Mouse (Mus musculus): ENCODE results near the gene Bola1. TPM values are rescaled to one million over a fixed set of nuclear protein-coding genes. Genes with fewer than 3 reads are reported as not detected.

Gene Bola1
- polyA plus RNA-seq, 1 experiment = 55.4 TPM

DNA sequence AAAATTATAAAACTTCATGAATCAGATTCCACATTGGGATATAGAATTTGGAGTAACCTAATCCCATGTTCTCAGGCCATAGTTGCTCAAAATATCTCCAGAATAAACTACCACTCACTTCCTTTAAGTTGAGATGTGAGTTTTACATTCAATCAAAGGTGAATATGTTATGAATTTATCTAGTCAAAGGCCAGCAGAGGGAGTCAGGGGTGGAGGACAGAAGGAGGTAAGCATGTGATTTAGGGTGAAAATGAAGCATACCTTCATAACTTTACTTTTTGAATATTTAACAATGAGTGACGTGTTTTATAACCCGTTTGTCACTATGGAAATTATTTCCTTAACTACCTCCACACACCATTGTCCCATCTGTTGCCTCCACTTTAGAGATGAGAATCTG lies 15.4 kb upstream of the Bola1 start:
- 89% methylated on average over 2 of the region's 2 CpGs for WGBS
- no peak for DNase-seq
- Histone ChIP-seq H3K27me3 (ENCODE audit: control insufficient read depth, insufficient read depth, low read length) (no peaks in the 10 kb centered on the region), H3K27ac (ENCODE audit: control insufficient read depth, insufficient read depth, low read length) (no peak overlapping the region), H3K4me1 (replicated peaks; ENCODE audit: control insufficient read depth, insufficient read depth, low read length) (peaks cover 3% of the 10 kb centered on the region; the same call in 1 of the 2 replicates), H3K36me3 (ENCODE audit: control insufficient read depth, insufficient read depth, low read length) (no peaks in the 10 kb centered on the region), H3K4me3 (ENCODE audit: control insufficient read depth, insufficient read depth, low read length) (no peak overlapping the region)
- TF ChIP-seq POLR2A (IDR thresholded peaks at IDR 0.05; ENCODE audit: control insufficient read depth, extremely low read depth, insufficient read depth, low read length, poor library complexity) = no peak
- TF ChIP-seq CTCF (IDR thresholded peaks at IDR 0.05; ENCODE audit: borderline replicate concordance, control insufficient read depth, extremely low read depth, insufficient read depth, low read length, poor library complexity) = no peak

DNA sequence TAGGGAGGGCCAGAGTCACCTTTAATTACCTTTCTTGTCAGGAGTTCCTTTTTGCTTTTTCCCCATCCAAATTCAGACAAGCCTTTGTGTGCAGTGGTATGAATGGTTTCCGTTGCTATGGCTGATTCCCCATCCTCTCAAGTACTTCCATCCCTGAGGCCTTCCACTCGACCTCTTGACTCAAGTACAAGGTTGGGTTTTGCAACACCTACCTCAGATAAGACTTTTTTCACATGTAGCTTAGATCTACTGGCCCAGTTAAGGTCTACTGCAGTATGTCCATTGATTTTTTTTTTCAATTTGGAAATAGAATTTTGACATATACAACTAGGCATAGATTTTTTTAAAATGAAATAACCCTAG lies 12.2 kb upstream of the Bola1 start:
- H3K27ac ChIP-seq (ENCODE audit: control insufficient read depth, insufficient read depth, low read length) = no peak overlapping the region
- no peak overlapping the region for H3K4me3 ChIP-seq (ENCODE audit: control insufficient read depth, insufficient read depth, low read length)
- H3K27me3 ChIP-seq (ENCODE audit: control insufficient read depth, insufficient read depth, low read length) = no peaks in the 10 kb centered on the region
- no peak for TF ChIP-seq CTCF (IDR thresholded peaks at IDR 0.05; ENCODE audit: borderline replicate concordance, control insufficient read depth, extremely low read depth, insufficient read depth, low read length, poor library complexity)
- TF ChIP-seq POLR2A (IDR thresholded peaks at IDR 0.05; ENCODE audit: control insufficient read depth, extremely low read depth, insufficient read depth, low read length, poor library complexity) = no peak
- H3K4me1 ChIP-seq (replicated peaks; ENCODE audit: control insufficient read depth, insufficient read depth, low read length) = no peaks in the 10 kb centered on the region
- WGBS = 82% methylated on average over 2 of the region's 2 CpGs
- no peak for DNase-seq
- H3K36me3 ChIP-seq (ENCODE audit: control insufficient read depth, insufficient read depth, low read length) = no peaks in the 10 kb centered on the region

DNA sequence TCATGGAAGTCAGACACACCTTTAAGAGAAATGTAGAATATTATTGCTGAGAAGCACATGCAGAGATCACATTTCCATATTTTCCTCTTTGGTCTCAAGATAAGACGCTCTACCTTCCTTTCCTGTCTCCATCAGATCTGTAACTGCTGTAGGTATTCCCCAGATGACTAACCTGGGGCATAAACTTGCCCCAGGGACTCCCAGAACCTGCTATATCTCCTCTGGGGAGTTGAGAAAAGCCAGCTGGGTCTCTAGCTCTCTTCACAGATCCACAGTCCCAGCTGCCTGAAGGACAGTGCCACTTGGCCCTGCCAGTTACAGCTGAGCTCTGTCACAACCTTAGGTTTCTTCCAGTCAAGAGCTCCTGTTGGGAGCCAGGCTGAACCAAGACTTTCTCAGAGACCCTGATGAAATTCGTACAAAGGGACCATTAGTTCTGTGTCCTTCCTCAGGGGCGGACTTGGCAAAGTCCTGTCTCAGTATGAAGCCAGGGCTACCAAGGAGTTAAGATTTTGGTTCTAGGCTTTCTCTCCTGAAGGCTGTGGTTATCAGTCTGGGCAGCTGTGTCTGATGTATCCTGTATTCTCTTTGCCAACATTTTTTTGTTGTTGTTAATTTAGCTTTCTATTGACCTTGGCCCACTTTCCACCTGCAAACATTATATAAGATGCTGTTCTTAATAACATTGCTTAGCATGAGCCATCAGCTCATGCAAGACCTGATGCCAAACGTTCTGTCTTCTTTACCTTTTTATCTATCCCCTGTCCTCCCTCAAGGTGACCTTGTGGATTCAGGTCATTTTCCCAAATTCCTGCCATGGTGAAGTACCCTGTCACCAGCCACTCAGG lies 11.6 kb upstream of the Bola1 start:
- no peaks in the 10 kb centered on the region for H3K4me1 ChIP-seq (replicated peaks; ENCODE audit: control insufficient read depth, insufficient read depth, low read length)
- WGBS = 93% methylated on average over 4 of the region's 4 CpGs

GRCm38 (mm10) chr3:96230404-96230803 lies 10.9 kb upstream of the Bola1 start:
- DNase-seq = no peak
- 0 out of 2 replicates have a peak, but pooled peaks cover under 1% of the 10 kb centered on the region for H3K4me1 ChIP-seq (replicated peaks; ENCODE audit: control insufficient read depth, insufficient read depth, low read length)
- H3K36me3 ChIP-seq (ENCODE audit: control insufficient read depth, insufficient read depth, low read length) = no peaks in the 10 kb centered on the region
- WGBS = 56% methylated on average over 2 of the region's 2 CpGs
- H3K27me3 ChIP-seq (ENCODE audit: control insufficient read depth, insufficient read depth, low read length) = no peaks in the 10 kb centered on the region
- no peak overlapping the region for H3K27ac ChIP-seq (ENCODE audit: control insufficient read depth, insufficient read depth, low read length)
- H3K4me3 ChIP-seq (ENCODE audit: control insufficient read depth, insufficient read depth, low read length) = no peak overlapping the region
- TF ChIP-seq CTCF (IDR thresholded peaks at IDR 0.05; ENCODE audit: borderline replicate concordance, control insufficient read depth, extremely low read depth, insufficient read depth, low read length, poor library complexity) (no peak), POLR2A (IDR thresholded peaks at IDR 0.05; ENCODE audit: control insufficient read depth, extremely low read depth, insufficient read depth, low read length, poor library complexity) (no peak)

More for the DNA sequence above, 11.6 kb upstream of the Bola1 start:
- no peak for DNase-seq
- TF ChIP-seq CTCF (IDR thresholded peaks at IDR 0.05; ENCODE audit: borderline replicate concordance, control insufficient read depth, extremely low read depth, insufficient read depth, low read length, poor library complexity) = no peak
- TF ChIP-seq POLR2A (IDR thresholded peaks at IDR 0.05; ENCODE audit: control insufficient read depth, extremely low read depth, insufficient read depth, low read length, poor library complexity) = no peak
- no peak overlapping the region for H3K4me3 ChIP-seq (ENCODE audit: control insufficient read depth, insufficient read depth, low read length)
- H3K27ac ChIP-seq (ENCODE audit: control insufficient read depth, insufficient read depth, low read length) = no peak overlapping the region
- H3K36me3 ChIP-seq (ENCODE audit: control insufficient read depth, insufficient read depth, low read length) = no peaks in the 10 kb centered on the region
- no peaks in the 10 kb centered on the region for H3K27me3 ChIP-seq (ENCODE audit: control insufficient read depth, insufficient read depth, low read length)

- peaks cover 8% of the 10 kb centered on the region for H3K4me1 ChIP-seq (replicated peaks; ENCODE audit: control insufficient read depth, insufficient read depth, low read length)
- no peak for DNase-seq
- 66% methylated on average over 2 of the region's 2 CpGs for WGBS
Observed at GRCm38 (mm10) chr3:96228828-96229227, 9.3 kb upstream of the Bola1 start.

DNA sequence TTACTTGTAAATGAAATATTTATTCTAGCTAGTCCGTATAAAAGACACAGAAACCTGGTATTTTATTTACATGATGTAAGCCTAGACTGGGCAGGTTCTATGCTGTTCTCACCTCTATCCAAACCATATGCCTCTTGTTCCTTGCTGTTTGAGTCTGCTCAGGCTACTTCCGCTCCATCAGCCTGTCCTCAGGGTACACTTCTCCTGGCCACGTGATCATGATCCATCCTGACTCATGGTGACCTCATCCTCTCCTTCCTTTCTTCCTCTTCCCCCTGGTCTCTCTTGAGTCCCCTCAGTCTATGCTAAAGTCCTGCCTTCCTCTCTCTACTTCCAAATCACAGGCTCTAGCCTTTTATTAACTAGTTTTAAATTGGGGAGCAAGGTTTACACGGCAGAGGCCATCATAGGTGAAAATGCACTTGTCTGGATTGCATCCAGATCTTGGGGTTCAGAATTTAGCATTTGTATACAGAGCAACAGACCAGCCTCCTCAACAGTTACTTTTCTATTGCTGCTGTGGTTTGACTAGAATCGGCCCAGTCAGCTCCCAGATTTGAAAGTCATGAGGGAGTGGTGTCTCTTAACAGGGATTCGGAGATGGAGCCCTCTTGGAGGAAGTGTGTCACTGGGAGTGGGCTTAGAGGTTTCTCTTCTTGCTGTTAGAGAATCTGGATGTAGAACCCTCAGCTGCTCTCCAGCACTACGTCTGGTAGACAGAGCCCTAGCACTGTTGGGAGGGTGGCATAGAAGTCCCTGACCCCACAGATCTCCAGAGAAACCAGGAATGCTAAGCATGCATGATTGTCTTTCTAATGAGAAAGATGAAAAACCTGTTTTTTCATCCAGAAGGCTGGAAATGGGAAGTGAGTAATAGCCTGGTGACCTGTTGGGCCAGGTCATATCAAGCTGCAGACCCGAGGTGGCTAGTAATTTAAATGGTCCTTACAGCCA lies 7.5 kb upstream of the Bola1 start:
- TF ChIP-seq CTCF (IDR thresholded peaks at IDR 0.05; ENCODE audit: borderline replicate concordance, control insufficient read depth, extremely low read depth, insufficient read depth, low read length, poor library complexity) (no peak), POLR2A (IDR thresholded peaks at IDR 0.05; ENCODE audit: control insufficient read depth, extremely low read depth, insufficient read depth, low read length, poor library complexity) (no peak)
- DNase-seq = no peak
- peaks cover 16% of the 10 kb centered on the region for H3K4me1 ChIP-seq (replicated peaks; ENCODE audit: control insufficient read depth, insufficient read depth, low read length)
- H3K36me3 ChIP-seq (ENCODE audit: control insufficient read depth, insufficient read depth, low read length) = no peaks in the 10 kb centered on the region
- 83% methylated on average over 8 of the region's 8 CpGs for WGBS
- H3K27me3 ChIP-seq (ENCODE audit: control insufficient read depth, insufficient read depth, low read length) = no peaks in the 10 kb centered on the region
- no peak overlapping the region for H3K4me3 ChIP-seq (ENCODE audit: control insufficient read depth, insufficient read depth, low read length)
- no peak overlapping the region for H3K27ac ChIP-seq (ENCODE audit: control insufficient read depth, insufficient read depth, low read length)

More at GRCm38 (mm10) chr3:96228828-96229227, 9.3 kb upstream of the Bola1 start:
- Histone ChIP-seq H3K36me3 (ENCODE audit: control insufficient read depth, insufficient read depth, low read length) (no peaks in the 10 kb centered on the region), H3K27ac (ENCODE audit: control insufficient read depth, insufficient read depth, low read length) (no peak overlapping the region), H3K4me3 (ENCODE audit: control insufficient read depth, insufficient read depth, low read length) (no peak overlapping the region), H3K27me3 (ENCODE audit: control insufficient read depth, insufficient read depth, low read length) (no peaks in the 10 kb centered on the region)
- no peak for TF ChIP-seq POLR2A (IDR thresholded peaks at IDR 0.05; ENCODE audit: control insufficient read depth, extremely low read depth, insufficient read depth, low read length, poor library complexity)
- TF ChIP-seq CTCF (IDR thresholded peaks at IDR 0.05; ENCODE audit: borderline replicate concordance, control insufficient read depth, extremely low read depth, insufficient read depth, low read length, poor library complexity) = no peak
